Mouse (Mus musculus): ENCODE data around the gene Prlr. TPM values are rescaled to one million over a fixed set of nuclear protein-coding genes. Genes with fewer than 3 reads are reported as not detected.

Prlr gene
- polyA plus RNA-seq, 1 experiment from 2014 or later, result 1.2 TPM

DNA sequence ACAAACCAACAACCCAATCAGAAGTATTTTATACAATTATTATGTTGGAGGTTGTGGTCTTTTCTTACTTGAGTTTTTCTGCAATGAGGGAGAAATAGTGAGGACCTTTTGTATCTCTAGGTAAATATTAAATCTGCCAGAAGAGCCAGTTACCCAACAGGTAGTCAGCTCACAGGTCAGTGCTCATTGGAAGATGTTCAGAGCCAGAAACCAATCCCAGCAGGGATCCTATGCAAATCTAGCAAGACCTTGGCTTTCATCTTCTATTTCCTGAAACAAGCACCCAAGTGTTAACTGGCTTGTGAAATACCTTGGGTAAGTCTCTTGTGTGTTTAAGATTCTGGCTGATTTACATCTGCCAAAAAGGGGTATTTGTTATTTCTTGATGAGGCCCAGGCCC, 99.3 kb downstream of the Prlr start:
- no peak overlapping the region for H3K27ac ChIP-seq (replicated peaks)
- no peaks in the 10 kb centered on the region for H3K27me3 ChIP-seq (replicated peaks)
- no peaks in the 10 kb centered on the region for H3K36me3 ChIP-seq
- no peak overlapping the region for H3K9ac ChIP-seq
- H3K9me3 ChIP-seq, result no peaks in the 10 kb centered on the region
- H3K4me1 ChIP-seq, result no peaks in the 10 kb centered on the region
- no peak overlapping the region for H3K4me2 ChIP-seq
- ATAC-seq (ENCODE audit: extremely low read depth, insufficient number of reproducible peaks, low FRiP score, low TSS enrichment), result no peak
- H3K4me3 ChIP-seq, result no peak overlapping the region

DNA sequence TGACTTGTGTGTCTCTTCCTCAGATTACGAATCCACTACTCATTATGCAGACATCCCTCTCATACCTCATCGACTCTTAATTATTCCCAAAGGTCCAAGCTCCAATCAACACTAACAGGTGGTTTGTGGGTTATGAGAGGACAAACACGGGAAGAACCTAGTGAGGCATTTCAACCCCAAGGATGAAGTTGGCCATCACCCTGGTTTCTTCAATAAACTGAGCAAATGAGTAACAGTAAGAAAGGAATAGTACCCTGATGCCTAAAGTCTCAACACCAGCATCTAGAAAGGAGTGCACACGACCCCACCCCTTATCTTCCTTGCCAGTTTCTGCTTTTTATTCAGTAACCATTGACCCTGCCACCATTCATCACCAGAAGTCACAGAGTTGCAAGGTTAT, 100.4 kb downstream of the Prlr start:
- 56% methylated on average over 4 of the region's 4 CpGs for WGBS
- Histone ChIP-seq H3K4me3 (no peak overlapping the region), H3K27ac (replicated peaks) (no peak overlapping the region), H3K36me3 (no peaks in the 10 kb centered on the region), H3K4me1 (no peaks in the 10 kb centered on the region), H3K4me2 (no peak overlapping the region), H3K27me3 (replicated peaks) (no peaks in the 10 kb centered on the region), H3K9ac (no peak overlapping the region), H3K9me3 (no peaks in the 10 kb centered on the region)
- ATAC-seq (ENCODE audit: extremely low read depth, insufficient number of reproducible peaks, low FRiP score, low TSS enrichment), result no peak

DNA sequence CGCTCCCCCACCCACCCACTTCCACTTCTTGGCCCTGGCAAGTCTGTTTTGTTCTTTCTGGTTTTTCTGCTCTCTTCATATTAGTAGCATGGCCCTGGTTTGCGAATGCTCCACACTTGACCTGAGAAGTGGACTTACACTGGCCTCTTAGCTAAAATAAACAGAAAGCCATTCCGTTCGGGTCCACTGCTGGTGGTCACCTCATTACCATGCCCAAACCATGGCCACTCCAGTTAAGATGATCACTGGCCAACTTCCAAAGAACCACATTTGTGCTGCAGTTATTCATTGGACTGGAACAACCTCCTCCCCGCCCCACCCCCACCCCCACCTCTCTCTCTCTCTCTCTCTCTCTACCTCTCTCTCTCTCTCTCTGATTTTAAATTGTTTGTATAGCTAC, 104.5 kb downstream of the Prlr start:
- H3K27ac ChIP-seq (replicated peaks), result no peak overlapping the region
- H3K9me3 ChIP-seq, result no peaks in the 10 kb centered on the region
- H3K4me1 ChIP-seq, result no peaks in the 10 kb centered on the region
- no peak for ATAC-seq (ENCODE audit: extremely low read depth, insufficient number of reproducible peaks, low FRiP score, low TSS enrichment)
- H3K27me3 ChIP-seq (replicated peaks), result no peaks in the 10 kb centered on the region
- WGBS, result 67% methylated on average over 5 of the region's 5 CpGs
- H3K4me3 ChIP-seq, result no peak overlapping the region
- no peaks in the 10 kb centered on the region for H3K36me3 ChIP-seq
- H3K9ac ChIP-seq, result no peak overlapping the region
- H3K4me2 ChIP-seq, result no peak overlapping the region

GRCm38 (mm10) chr15:10283661-10284060, 106.6 kb downstream of the Prlr start:
- H3K4me2 ChIP-seq, result no peak overlapping the region
- no peaks in the 10 kb centered on the region for H3K9me3 ChIP-seq
- H3K4me1 ChIP-seq, result no peaks in the 10 kb centered on the region
- H3K27me3 ChIP-seq (replicated peaks), result no peaks in the 10 kb centered on the region
- H3K27ac ChIP-seq (replicated peaks), result no peak overlapping the region
- no peaks in the 10 kb centered on the region for H3K36me3 ChIP-seq
- H3K4me3 ChIP-seq, result no peak overlapping the region
- H3K9ac ChIP-seq, result no peak overlapping the region
- no peak for ATAC-seq (ENCODE audit: extremely low read depth, insufficient number of reproducible peaks, low FRiP score, low TSS enrichment)

DNA sequence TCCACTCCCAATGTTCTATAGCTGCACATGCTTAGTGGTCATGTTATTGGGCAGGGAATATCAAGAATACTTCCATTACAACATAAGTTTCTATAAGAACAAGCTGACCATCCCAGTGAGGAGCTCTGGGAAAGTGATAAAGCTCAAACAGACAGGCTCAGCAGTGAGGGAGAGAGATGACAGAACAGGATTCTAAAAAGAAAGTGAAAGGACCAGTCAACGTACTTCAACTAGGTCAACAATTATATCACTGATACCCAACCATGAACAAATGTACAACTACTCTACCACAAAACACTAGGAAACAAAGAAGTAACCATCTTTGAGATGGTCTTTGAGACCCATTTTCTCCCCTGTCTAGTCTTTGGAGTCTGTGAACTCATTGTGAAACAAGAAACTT, 119.5 kb downstream of the Prlr start:
- Histone ChIP-seq H3K36me3 (no peaks in the 10 kb centered on the region), H3K27ac (replicated peaks) (no peak overlapping the region), H3K9me3 (no peaks in the 10 kb centered on the region), H3K4me2 (no peak overlapping the region), H3K4me3 (no peak overlapping the region), H3K27me3 (replicated peaks) (no peaks in the 10 kb centered on the region), H3K9ac (no peak overlapping the region), H3K4me1 (no peaks in the 10 kb centered on the region)
- ATAC-seq (ENCODE audit: extremely low read depth, insufficient number of reproducible peaks, low FRiP score, low TSS enrichment), result no peak
- WGBS, result 74% methylated on average over 1 of the region's 1 CpGs

GRCm38 (mm10) chr15:10298058-10298457, 121.0 kb downstream of the Prlr start:
- H3K4me2 ChIP-seq, result no peak overlapping the region
- 53% methylated on average over 1 of the region's 1 CpGs for WGBS
- no peaks in the 10 kb centered on the region for H3K4me1 ChIP-seq
- no peak for ATAC-seq (ENCODE audit: extremely low read depth, insufficient number of reproducible peaks, low FRiP score, low TSS enrichment)
- no peak overlapping the region for H3K27ac ChIP-seq (replicated peaks)
- no peaks in the 10 kb centered on the region for H3K9me3 ChIP-seq
- no peaks in the 10 kb centered on the region for H3K27me3 ChIP-seq (replicated peaks)
- H3K4me3 ChIP-seq, result no peak overlapping the region
- H3K36me3 ChIP-seq, result no peaks in the 10 kb centered on the region
- H3K9ac ChIP-seq, result no peak overlapping the region

DNA sequence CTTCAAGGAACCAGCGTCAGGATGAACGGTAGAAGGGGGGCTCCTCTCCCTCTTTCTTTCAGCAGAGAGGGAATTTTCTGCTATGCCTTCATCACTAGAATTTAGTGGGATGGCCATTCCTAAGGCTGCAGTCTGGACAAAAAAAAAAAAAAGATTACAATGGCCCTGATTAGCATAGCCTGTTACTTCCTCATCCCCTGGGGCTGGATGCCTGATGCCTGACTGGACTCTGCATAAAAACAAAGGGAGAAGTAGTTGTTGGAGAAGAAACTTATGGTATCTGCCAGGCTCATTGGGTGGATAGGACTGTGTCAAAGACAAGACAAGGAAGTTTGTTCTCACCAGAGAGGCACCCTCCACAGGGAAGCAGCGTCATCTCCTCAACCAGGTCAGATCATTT, 122.4 kb downstream of the Prlr start:
- WGBS, result 59% methylated on average over 3 of the region's 3 CpGs
- no peak overlapping the region for H3K27ac ChIP-seq (replicated peaks)
- no peak for ATAC-seq (ENCODE audit: extremely low read depth, insufficient number of reproducible peaks, low FRiP score, low TSS enrichment)
- H3K36me3 ChIP-seq, result no peaks in the 10 kb centered on the region
- H3K4me2 ChIP-seq, result no peak overlapping the region
- no peak overlapping the region for H3K9ac ChIP-seq
- H3K9me3 ChIP-seq, result no peaks in the 10 kb centered on the region
- H3K4me3 ChIP-seq, result no peak overlapping the region
- H3K27me3 ChIP-seq (replicated peaks), result no peaks in the 10 kb centered on the region
- no peaks in the 10 kb centered on the region for H3K4me1 ChIP-seq

DNA sequence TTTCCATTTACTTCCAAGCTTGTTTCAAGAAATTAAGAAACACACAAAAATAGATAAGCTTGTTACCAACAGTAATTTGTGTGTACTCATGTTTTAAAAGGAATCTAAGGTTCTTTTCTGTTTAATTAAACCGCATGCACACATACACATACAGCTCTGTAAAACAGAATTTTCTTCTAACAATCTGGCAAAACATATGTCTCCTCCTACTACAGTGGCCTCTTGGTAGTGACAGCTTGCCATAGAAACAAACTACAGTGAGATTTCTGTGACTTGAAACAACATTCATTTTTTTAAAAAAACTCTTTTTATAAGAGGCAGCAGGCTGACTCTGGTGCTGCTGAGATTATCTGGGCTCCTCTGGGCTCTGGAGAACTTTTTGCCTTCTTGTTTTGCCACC, 129.4 kb downstream of the Prlr start:
- Histone ChIP-seq H3K27ac (replicated peaks) (no peak overlapping the region), H3K27me3 (replicated peaks) (no peaks in the 10 kb centered on the region), H3K9ac (no peak overlapping the region), H3K36me3 (no peaks in the 10 kb centered on the region), H3K4me3 (no peak overlapping the region), H3K4me1 (no peaks in the 10 kb centered on the region), H3K9me3 (no peaks in the 10 kb centered on the region), H3K4me2 (no peak overlapping the region)
- 87% methylated on average over 1 of the region's 1 CpGs for WGBS
- ATAC-seq (ENCODE audit: extremely low read depth, insufficient number of reproducible peaks, low FRiP score, low TSS enrichment), result no peak

GRCm38 (mm10) chr15:10311826-10312225, 134.8 kb downstream of the Prlr start:
- Histone ChIP-seq H3K9ac (no peak overlapping the region), H3K4me2 (no peak overlapping the region), H3K4me1 (no peaks in the 10 kb centered on the region), H3K9me3 (no peaks in the 10 kb centered on the region), H3K27ac (replicated peaks) (no peak overlapping the region), H3K36me3 (no peaks in the 10 kb centered on the region), H3K4me3 (no peak overlapping the region), H3K27me3 (replicated peaks) (no peaks in the 10 kb centered on the region)
- no peak for ATAC-seq (ENCODE audit: extremely low read depth, insufficient number of reproducible peaks, low FRiP score, low TSS enrichment)
- WGBS, result 68% methylated on average over 5 of the region's 5 CpGs

- H3K27ac ChIP-seq (replicated peaks), result no peak overlapping the region
- no peak overlapping the region for H3K4me3 ChIP-seq
- ATAC-seq (ENCODE audit: extremely low read depth, insufficient number of reproducible peaks, low FRiP score, low TSS enrichment), result no peak
- no peaks in the 10 kb centered on the region for H3K36me3 ChIP-seq
- H3K9ac ChIP-seq, result no peak overlapping the region
- 43% methylated on average over 6 of the region's 7 CpGs for WGBS
- no peaks in the 10 kb centered on the region for H3K4me1 ChIP-seq
- H3K4me2 ChIP-seq, result no peak overlapping the region
- no peaks in the 10 kb centered on the region for H3K9me3 ChIP-seq
- H3K27me3 ChIP-seq (replicated peaks), result no peaks in the 10 kb centered on the region
Observed at GRCm38 (mm10) chr15:10313522-10314455, 136.8 kb downstream of the Prlr start.

GRCm38 (mm10) chr15:10325080-10325479, 148.0 kb downstream of the Prlr start, which contains the start of gene Gm21973:
Gene Gm21973, plus strand, starts transcription at chr15:10325380.
- Histone ChIP-seq H3K36me3 (no peaks in the 10 kb centered on the region), H3K4me1 (no peaks in the 10 kb centered on the region), H3K9ac (no peak within 1 kb of the TSS), H3K9me3 (no peaks in the 10 kb centered on the region; the same call in 1 of the 2 replicates), H3K4me2 (no peak within 1 kb of the TSS), H3K27ac (replicated peaks) (no peak within 1 kb of the TSS), H3K27me3 (replicated peaks) (no peaks in the 10 kb centered on the region), H3K4me3 (no peak within 1 kb of the TSS)
- no peak for ATAC-seq (ENCODE audit: extremely low read depth, insufficient number of reproducible peaks, low FRiP score, low TSS enrichment)
- 79% methylated on average over 2 of the region's 2 CpGs for WGBS

DNA sequence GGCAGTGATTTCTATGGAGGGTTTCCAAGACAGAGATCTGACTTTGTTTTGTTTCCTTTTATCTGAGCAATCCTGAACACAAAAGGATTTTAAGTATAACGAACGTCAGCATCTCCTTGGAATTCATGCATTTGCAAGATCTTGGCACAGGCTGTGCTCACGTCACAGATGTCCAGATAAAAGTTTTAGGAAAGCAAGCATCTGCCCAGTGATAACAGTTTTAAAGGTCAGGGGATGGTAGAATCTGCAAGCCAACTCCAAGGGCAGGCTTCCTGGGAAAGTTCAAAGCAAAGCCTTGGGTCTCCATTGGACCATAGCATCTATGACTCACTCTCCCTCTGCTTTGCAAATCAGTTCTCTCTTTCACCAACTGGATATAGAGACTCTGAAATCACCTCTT, 153.6 kb downstream of the Prlr start:
- no peak for ATAC-seq (ENCODE audit: extremely low read depth, insufficient number of reproducible peaks, low FRiP score, low TSS enrichment)
- Histone ChIP-seq H3K36me3 (no peaks in the 10 kb centered on the region), H3K4me2 (no peak overlapping the region), H3K27me3 (replicated peaks) (no peaks in the 10 kb centered on the region), H3K4me1 (no peaks in the 10 kb centered on the region), H3K4me3 (no peak overlapping the region), H3K27ac (replicated peaks) (no peak overlapping the region), H3K9me3 (no peaks in the 10 kb centered on the region), H3K9ac (no peak overlapping the region)
- 64% methylated on average over 3 of the region's 3 CpGs for WGBS

Data from heart, embryonic 13.5 days (tissue).